Mouse (Mus musculus) hindbrain, embryonic 10.5 days (tissue): ENCODE measurements at regions not wholly inside any gene's neighbourhood (a gene's known extent, or its start where the extent isn't known, plus 50 kb on each side); places are given as distances from the start of the nearest gene placed in this dataset.
"Not testable (repeated sequence)": the region's sequence is repeated elsewhere in the genome, so short reads cannot be mapped to it uniquely, and the experiment has no call there.

Experiments used
- DNase-seq: peaks from one replicate; pipeline ENCODE4 v3.0.0-alpha.2; 2017; ENCODE audit warnings: low spot score
- H3K27ac ChIP-seq: fragments of 300-500 bp; sonication (generic); 2 replicates; pipeline ENCODE4 v1.5.1; 2016; ENCODE audit warnings: mild to moderate bottlenecking, moderate library complexity
- H3K27me3 ChIP-seq: fragments of 300-500 bp; sonication (generic); 2 replicates; pipeline ENCODE4 v1.6.1; 2016; ENCODE audit warnings: mild to moderate bottlenecking; ENCODE audit not compliant: poor library complexity, insufficient read depth, severe bottlenecking
- H3K36me3 ChIP-seq: fragments of 300-500 bp; sonication (generic); 2 replicates; pipeline ENCODE4 v1.6.1; 2016; ENCODE audit warnings: mild to moderate bottlenecking, moderate library complexity
- H3K4me1 ChIP-seq: fragments of 300-500 bp; sonication (generic); replicated peaks from 2 replicates; pipeline ENCODE4 v1.6.1; 2016; ENCODE audit warnings: mild to moderate bottlenecking
- H3K4me3 ChIP-seq: fragments of 300-500 bp; sonication (generic); 2 replicates; pipeline ENCODE4 v1.5.1; 2016; ENCODE audit warnings: mild to moderate bottlenecking, moderate library complexity
- H3K9me3 ChIP-seq: fragments of 300-500 bp; sonication (generic); 2 replicates; pipeline ENCODE4 v1.6.1; 2016; ENCODE audit warnings: mild to moderate bottlenecking, moderate library complexity
- WGBS: fragments of 180-500 bp; shearing (Covaris S2); methylation state at CpG from one replicate; pipeline ENCODE4 v1.1.7; 2016; 5-methylcytosine and 5-hydroxymethylcytosine counted together

DNA sequence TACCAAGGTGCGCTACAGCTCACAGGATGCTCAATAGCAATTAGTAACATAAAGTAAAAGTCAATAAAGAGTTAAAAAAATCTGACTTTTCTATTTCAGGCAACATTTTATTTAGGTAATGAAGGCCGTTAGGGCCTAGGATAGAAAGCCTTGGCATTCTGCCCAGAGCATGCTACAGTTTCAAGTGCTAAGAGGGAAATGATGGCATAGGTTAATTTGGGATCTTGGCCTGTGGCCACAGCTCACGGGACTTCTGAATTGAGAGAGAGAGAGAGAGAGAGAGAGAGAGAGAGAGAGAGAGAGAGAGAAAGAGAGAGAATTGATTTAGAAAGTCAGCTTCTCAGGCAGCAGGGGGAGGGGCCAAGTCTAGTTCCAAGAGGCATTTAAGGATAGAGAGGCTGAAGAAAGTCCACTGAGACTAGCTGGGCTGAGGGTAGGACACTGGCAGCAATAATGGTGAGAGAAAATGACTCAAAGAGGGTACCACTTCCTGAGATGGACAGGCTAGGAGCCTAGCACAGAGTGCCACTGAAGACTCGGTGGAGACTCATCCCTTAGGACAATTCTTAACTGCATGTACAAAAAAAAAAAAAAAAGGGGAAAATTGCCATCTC is 52.6 kb upstream of the Klf14 start:
- no peak for DNase-seq
- H3K27me3 ChIP-seq: no peaks in the 10 kb centered on the region
- H3K36me3 ChIP-seq: no peaks in the 10 kb centered on the region
- no peak overlapping the region for H3K4me3 ChIP-seq
- H3K4me1 ChIP-seq: 0 out of 2 replicates have a peak, but pooled peaks cover 2% of the 10 kb centered on the region
- H3K9me3 ChIP-seq: peaks cover 8% of the 10 kb centered on the region; the same call in 1 of the 2 replicates
- H3K27ac ChIP-seq: no peak overlapping the region
- WGBS: 75% methylated on average over 4 of the region's 4 CpGs

DNA sequence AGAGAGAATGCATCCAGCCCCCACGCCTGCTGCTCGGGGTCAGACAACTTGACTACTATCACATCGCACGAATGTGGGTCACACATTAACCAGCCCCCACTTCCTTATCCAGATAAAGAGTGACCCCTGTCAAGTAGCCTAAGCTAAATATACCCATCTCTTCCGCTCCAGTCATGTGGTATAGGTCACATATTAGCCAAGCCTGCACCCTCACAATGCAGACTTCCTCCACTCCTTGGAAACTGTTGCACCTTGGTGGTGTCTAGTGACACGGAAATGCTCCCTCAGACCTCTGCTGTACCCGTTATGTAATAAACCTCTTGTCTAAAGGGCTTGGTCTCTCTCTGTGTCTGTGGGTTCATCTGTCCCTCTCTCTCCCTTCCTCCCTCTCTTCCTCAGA is 57.7 kb upstream of the Klf14 start:
- Histone ChIP-seq H3K27ac (no peak overlapping the region), H3K36me3 (no peaks in the 10 kb centered on the region), H3K9me3 (0 out of 2 replicates have a peak, but pooled peaks cover 4% of the 10 kb centered on the region), H3K4me1 (no peaks in the 10 kb centered on the region), H3K4me3 (no peak overlapping the region), H3K27me3 (no peaks in the 10 kb centered on the region)
- DNase-seq: no peak
- WGBS: 86% methylated on average over 7 of the region's 7 CpGs

DNA sequence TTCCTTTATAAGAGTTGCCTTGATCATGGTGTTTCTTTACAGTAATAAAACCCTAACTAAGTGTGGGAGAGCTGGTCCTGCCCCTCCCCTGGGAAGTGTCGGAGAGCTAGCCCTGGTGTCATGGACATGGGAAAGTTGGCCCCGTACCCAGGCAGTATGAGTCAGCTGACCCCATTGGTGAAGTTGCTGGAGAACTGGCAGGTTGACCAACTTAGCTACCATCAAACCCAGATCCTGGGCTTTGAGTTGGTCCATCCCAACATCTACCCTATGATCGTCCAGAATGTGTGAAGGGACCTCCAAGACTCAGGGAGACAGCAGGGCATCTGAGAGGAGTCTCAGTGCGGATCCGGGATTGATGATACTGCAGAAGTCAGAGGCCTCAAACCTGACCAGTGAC is 62.9 kb upstream of the Klf14 start:
- no peak overlapping the region for H3K27ac ChIP-seq
- no peaks in the 10 kb centered on the region for H3K27me3 ChIP-seq
- DNase-seq: no peak
- no peaks in the 10 kb centered on the region for H3K9me3 ChIP-seq
- no peaks in the 10 kb centered on the region for H3K4me1 ChIP-seq
- no peak overlapping the region for H3K4me3 ChIP-seq
- no peaks in the 10 kb centered on the region for H3K36me3 ChIP-seq
- WGBS: 85% methylated on average over 5 of the region's 5 CpGs

DNA sequence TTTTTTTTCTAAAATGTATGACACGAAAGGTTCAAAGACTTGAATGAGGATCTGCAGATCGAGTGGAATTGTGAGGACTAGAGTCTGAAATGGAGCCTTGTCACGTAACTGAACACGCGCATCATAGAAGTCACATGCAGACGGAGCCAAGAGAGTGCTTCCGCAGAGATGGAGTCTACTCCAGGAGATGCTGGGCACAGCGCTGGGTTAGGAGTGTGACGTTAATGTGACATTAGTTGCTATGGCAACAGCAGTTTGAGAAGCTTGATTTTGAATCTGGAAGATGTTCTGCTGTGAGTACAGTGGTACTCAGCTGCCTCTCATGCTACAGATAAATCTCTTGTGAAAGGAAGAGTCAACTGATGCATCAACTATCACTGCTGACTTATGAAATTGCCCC is 70.9 kb upstream of the Klf14 start:
- no peaks in the 10 kb centered on the region for H3K36me3 ChIP-seq
- H3K4me3 ChIP-seq: no peak overlapping the region
- 89% methylated on average over 9 of the region's 9 CpGs for WGBS
- H3K27me3 ChIP-seq: no peaks in the 10 kb centered on the region
- H3K9me3 ChIP-seq: no peaks in the 10 kb centered on the region
- H3K27ac ChIP-seq: no peak overlapping the region
- no peak for DNase-seq
- peaks cover 14% of the 10 kb centered on the region for H3K4me1 ChIP-seq

DNA sequence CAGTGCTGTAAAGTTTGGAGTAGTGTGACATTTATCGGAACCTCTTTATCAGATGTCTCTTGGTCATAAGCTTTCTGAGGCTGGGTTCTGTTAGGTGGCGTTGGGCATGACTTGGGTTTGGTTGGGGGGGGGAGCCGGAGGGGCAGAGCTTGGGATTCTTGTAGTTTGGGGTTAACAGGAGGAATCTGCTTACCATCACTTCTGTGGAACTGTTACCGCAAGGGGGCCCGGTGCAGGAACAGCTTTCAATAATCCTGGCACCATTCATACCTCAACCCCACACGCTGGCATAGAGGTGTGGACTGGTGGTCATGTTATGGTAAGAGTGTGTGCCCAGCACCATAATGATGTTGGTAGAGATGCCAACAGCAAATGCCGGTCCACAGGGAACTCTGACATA is 72.1 kb upstream of the Klf14 start:
- Histone ChIP-seq H3K27me3 (no peaks in the 10 kb centered on the region), H3K36me3 (no peaks in the 10 kb centered on the region), H3K4me3 (no peak overlapping the region), H3K4me1 (peaks cover 16% of the 10 kb centered on the region), H3K9me3 (no peaks in the 10 kb centered on the region), H3K27ac (no peak overlapping the region)
- WGBS: 87% methylated on average over 7 of the region's 7 CpGs
- no peak for DNase-seq

DNA sequence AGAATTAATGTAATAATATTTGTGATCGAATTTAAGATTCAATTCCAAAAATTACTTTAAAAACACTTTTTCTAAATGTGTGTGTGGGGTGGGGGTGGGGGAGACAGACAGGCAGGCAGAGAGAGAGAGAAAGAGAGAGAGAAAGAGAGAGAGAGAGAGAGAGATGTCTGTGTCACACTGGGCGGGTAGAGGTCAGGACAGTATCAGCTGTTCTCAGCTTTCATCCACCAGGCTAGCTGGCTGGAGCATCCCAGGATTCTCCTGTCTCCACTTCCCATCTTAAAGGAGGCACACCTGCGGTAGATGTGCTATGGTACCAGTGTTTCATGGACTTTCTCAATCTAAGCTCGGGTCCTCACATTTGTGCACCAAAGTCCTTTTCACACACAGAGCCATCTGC is 73.3 kb upstream of the Klf14 start:
- no peaks in the 10 kb centered on the region for H3K27me3 ChIP-seq
- WGBS: 81% methylated on average over 4 of the region's 4 CpGs
- no peaks in the 10 kb centered on the region for H3K36me3 ChIP-seq
- peaks cover 16% of the 10 kb centered on the region for H3K4me1 ChIP-seq
- DNase-seq: no peak
- no peak overlapping the region for H3K27ac ChIP-seq
- H3K4me3 ChIP-seq: no peak overlapping the region
- no peaks in the 10 kb centered on the region for H3K9me3 ChIP-seq

DNA sequence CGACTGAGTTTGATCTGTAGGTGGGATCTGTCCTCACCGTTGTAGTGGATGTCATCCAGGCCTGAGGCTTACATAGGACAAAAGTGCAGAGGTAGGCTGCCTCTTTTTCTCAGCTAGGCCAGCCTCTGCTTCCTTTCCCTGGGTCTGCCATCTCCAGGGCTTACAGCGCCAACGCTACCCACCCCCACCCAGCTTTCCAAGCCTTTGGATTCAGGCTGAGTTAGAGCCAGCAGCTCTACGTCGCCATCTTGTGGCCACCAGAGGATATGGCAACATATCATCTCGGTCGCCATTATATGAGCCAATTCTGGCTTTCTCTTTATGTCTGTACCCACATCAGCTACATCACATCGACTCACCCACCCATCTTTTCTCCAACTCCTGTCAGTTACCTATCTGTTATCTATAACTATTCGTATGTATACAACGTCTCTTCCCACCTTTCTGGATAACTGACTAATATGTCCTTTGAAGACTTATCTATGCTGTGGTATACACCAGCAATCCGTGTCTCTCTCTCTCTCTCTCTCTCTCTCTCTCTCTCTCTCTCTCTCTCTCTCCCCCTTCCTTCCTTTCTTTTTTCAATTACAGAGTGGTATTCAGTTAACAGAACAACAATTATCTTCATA is 74.2 kb upstream of the Klf14 start:
- 13% methylated on average over 12 of the region's 12 CpGs for WGBS
- Histone ChIP-seq H3K9me3 (no peaks in the 10 kb centered on the region), H3K36me3 (no peaks in the 10 kb centered on the region), H3K4me1 (peaks cover 21% of the 10 kb centered on the region), H3K27me3 (no peaks in the 10 kb centered on the region), H3K27ac (peak overlapping the region; percentile 76), H3K4me3 (no peak overlapping the region)
- DNase-seq: peak; percentile 78

DNA sequence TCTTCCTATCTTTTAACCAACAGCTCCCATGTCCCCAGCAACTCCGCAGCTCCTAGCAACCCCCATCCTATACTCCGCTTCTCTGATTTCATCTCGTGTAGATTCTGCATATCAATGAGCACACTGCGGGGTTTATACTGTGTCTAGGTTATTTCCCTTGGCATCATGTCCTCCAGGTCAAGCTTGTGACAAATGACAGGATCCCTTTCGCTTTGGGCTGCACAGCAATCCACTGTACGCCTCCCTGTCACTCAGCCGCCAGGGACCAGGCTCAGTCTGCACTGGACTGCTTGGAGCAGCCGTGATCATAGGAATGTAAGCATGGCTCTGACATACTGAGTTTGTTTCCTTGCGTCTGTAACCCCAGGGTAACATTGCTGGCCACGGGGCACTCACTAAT is 75.9 kb upstream of the Klf14 start:
- Histone ChIP-seq H3K4me1 (peaks cover 22% of the 10 kb centered on the region), H3K9me3 (no peaks in the 10 kb centered on the region), H3K4me3 (no peak overlapping the region), H3K36me3 (no peaks in the 10 kb centered on the region), H3K27me3 (no peaks in the 10 kb centered on the region), H3K27ac (no peak overlapping the region)
- 71% methylated on average over 10 of the region's 10 CpGs for WGBS
- no peak for DNase-seq

DNA sequence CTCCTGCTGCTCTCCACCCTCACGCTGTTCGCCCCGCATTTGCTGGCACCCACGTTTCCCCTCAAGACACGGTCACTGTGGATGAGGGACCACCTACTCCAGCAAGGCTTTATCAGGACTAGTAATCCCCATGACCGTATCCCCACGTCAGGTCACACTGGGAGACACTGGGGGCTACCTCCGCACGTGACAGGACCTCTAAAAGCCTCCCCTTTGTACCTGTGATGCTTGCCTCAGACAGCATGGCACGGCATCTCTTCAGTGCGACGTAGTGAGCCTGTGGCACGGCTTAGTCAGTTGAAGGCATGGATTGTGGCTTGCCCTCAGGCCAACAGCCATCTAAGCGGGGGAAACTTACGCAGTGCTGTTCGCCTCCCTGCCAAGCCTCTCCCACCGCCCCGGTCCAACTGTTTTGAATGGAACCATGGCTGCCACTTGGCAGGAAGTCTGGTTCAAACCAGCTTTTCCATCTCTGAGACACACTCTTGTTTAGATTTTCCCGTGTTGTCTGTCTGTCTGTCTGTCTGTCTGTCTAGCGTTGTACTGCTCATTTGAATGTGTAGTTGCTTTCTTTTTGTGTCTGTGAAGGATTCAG is 79.0 kb upstream of the Klf14 start:
- Histone ChIP-seq H3K27me3 (no peaks in the 10 kb centered on the region), H3K9me3 (no peaks in the 10 kb centered on the region), H3K36me3 (no peaks in the 10 kb centered on the region), H3K4me3 (no peak overlapping the region), H3K4me1 (peaks cover 15% of the 10 kb centered on the region), H3K27ac (peak overlapping the region; percentile 42; the same call in 1 of the 2 replicates)
- whole genome bisulfite sequencing: 77% methylated on average over 20 of the region's 20 CpGs
- DNase-seq: no peak

DNA sequence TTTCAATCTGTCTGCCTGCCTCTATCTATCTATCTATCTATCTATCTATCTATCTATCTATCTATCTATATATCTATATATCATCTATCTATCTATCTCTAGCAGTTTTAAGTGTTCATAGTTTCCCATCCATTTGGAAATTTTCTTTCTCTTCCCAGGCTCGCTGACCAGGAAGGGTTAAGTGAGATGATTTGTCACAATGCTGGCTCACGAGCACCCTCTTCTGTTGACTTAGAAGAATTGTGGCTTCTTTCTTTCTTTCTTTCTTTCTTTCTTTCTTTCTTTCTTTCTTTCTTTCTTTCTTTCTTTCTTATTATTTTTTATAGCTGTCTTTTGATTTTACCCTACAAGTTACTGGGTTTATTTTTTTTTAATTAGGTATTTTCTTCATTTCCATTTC is 79.6 kb upstream of the Klf14 start:
- WGBS: 15% methylated on average over 2 of the region's 2 CpGs
- not testable (repeated sequence) for H3K4me3 ChIP-seq, DNase-seq, H3K9me3 ChIP-seq, H3K27ac ChIP-seq, H3K27me3 ChIP-seq, H3K36me3 ChIP-seq
- peaks cover 12% of the 10 kb centered on the region; the same call in 1 of the 2 replicates for H3K4me1 ChIP-seq

DNA sequence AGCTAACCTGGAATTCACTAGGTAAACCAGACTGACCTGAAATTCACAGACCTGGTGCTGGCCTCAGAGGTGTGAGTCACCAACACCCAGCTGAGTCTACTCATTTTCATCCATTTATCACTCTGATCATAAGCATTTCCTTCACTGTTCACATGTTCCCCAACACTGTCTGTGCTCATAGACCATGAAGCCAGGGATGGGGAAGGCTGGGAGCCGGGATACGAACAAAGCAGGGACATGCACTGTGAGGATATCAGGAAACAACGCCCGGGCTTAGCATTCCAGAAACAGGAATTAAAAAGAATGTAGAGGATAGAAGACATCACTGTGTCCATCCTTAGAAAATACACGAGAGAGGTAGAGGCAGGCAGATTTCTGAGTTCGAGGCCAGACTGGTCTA is 80.6 kb upstream of the Klf14 start:
- Histone ChIP-seq H3K4me1 (peaks cover 11% of the 10 kb centered on the region; the same call in 1 of the 2 replicates), H3K9me3 (no peaks in the 10 kb centered on the region), H3K4me3 (no peak overlapping the region), H3K27me3 (no peaks in the 10 kb centered on the region), H3K27ac (no peak overlapping the region), H3K36me3 (no peaks in the 10 kb centered on the region)
- no peak for DNase-seq
- 82% methylated on average over 6 of the region's 6 CpGs for WGBS

DNA sequence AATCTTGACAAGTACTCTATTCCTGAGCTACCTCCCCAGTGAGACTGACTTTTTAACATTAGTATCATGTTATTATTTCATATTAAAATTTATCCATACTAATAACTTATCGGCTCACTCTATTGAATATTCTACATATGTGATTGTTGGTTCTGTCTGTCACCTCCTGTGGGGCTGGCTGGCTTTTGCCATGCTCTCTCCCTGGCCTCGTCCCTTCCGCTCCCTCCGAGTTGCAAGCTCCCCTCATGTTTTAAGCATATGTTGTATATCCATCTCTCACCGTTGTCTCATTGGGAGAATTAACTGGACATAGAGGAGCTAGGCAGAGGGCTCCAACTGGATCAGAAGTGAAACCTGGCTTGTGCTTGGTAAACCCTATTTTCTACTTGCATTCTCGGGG is 81.9 kb upstream of the Klf14 start:
- no peaks in the 10 kb centered on the region for H3K27me3 ChIP-seq
- DNase-seq: no peak
- H3K27ac ChIP-seq: no peak overlapping the region
- H3K4me1 ChIP-seq: peaks cover 6% of the 10 kb centered on the region; the same call in 1 of the 2 replicates
- H3K36me3 ChIP-seq: no peaks in the 10 kb centered on the region
- WGBS: 87% methylated on average over 6 of the region's 6 CpGs
- H3K4me3 ChIP-seq: no peak overlapping the region
- no peaks in the 10 kb centered on the region for H3K9me3 ChIP-seq

DNA sequence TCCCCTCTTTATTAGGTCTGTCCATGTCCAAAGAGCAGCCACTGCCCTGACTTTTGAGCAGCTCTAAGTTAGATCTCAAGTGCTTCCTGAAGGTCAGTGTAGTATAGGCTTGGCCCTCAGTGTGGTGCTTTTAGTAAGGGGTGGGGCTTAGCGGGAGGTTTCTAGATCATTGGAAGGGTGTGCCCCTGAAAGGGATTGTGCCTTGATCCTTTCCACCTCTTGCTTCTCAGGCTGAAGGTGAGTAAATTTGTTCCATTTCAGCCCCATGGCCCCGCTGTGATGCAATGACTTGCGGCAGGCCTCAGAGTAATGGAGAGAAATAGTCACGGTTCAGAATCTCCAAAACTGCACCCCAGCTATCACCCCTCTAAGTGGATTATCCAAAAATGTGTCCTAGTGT is 84.5 kb upstream of the Klf14 start:
- Histone ChIP-seq H3K9me3 (no peaks in the 10 kb centered on the region), H3K4me3 (no peak overlapping the region), H3K27ac (no peak overlapping the region), H3K4me1 (no peaks in the 10 kb centered on the region), H3K27me3 (no peaks in the 10 kb centered on the region), H3K36me3 (no peaks in the 10 kb centered on the region)
- 95% methylated on average over 4 of the region's 4 CpGs for WGBS
- no peak for DNase-seq
